Mouse (Mus musculus): ENCODE data around the gene Tprn.

DNA sequence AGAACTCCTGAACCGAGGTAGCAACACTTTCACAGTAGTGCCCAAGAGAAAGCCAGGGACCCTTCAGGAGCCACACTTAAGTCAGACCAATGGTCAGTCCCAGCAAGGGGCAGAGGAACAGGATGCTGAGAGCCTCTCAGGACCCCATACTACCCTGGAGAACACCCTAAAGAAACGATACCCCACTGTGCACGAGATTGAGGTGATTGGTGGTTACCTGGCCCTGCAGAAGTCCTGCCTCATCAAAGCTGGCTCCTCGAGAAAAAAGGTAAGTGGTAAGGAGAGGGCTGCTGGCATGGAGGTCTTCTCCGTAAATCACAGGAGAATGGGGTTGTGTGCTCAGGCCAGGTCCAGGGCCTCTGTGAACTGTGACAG, 1.9 kb downstream of the Tprn start:
- TF ChIP-seq CTCF (IDR thresholded peaks at IDR 0.05; ENCODE audit: low read depth, low read length) (no peak), POLR2A (IDR thresholded peaks at IDR 0.05; ENCODE audit: insufficient read depth, low read length) (no peak), EP300 (IDR thresholded peaks at IDR 0.05; ENCODE audit: insufficient read depth, low read depth, low read length) (no peak)

All from ES-Bruce4 (cell line).